Mouse (Mus musculus) CH12.LX (cell line): ENCODE measurements around the gene 1700019N19Rik. TPM values are rescaled to one million over a fixed set of nuclear protein-coding genes. Genes with fewer than 3 reads are reported as not detected.

Experiments
- DNase-seq: peaks from one replicate; pipeline ENCODE4 v3.0.0-alpha.2; 2013; ENCODE audit errors: extremely low read depth
- H3K27ac ChIP-seq: 2 replicates; pipeline ENCODE4 v1.5.1; 2012; ENCODE audit warnings: low read depth, mild to moderate bottlenecking, control low read depth, moderate library complexity; ENCODE audit not compliant: insufficient read depth
- H3K27me3 ChIP-seq: replicated peaks from 2 replicates; pipeline ENCODE3; 2012; ENCODE audit warnings: inconsistent platforms
- H3K36me3 ChIP-seq, 2 experiments: replicated peaks in 1 of 2; 2 replicates each; pipeline versions ENCODE3 to v1.6.1; 2012; ENCODE audit warnings: inconsistent platforms in 1 of 2, low read length in 1 of 2, mild to moderate bottlenecking in 1 of 2, mixed read lengths in 1 of 2, moderate library complexity in 1 of 2; ENCODE audit not compliant: control insufficient read depth in 1 of 2, insufficient read depth in 1 of 2
- H3K4me1 ChIP-seq, 2 experiments: 2 replicates each; pipeline ENCODE4 v1.6.1; 2012; ENCODE audit warnings: inconsistent platforms in 1 of 2, moderate library complexity in 1 of 2; ENCODE audit not compliant: insufficient read depth in 2 of 2, control insufficient read depth in 1 of 2
- H3K4me2 ChIP-seq: 2 replicates; pipeline ENCODE4 v1.6.1; 2012; ENCODE audit warnings: low read depth, mild to moderate bottlenecking, control low read depth; ENCODE audit not compliant: poor library complexity, insufficient read depth, severe bottlenecking
- H3K4me3 ChIP-seq, 3 experiments: fragments of 150-350 bp in 1 of 3; sonication (generic) in 1 of 3; replicated peaks in 1 of 3; 2 replicates each; pipeline versions ENCODE3 to v1.5.1; 2011 to 2012; ENCODE audit warnings: low read depth in 2 of 3, low read length in 2 of 3, mild to moderate bottlenecking in 2 of 3, moderate library complexity in 2 of 3, control low read depth in 1 of 3, improper control_type of control experiment in 1 of 3, inconsistent platforms in 1 of 3, mixed read lengths in 1 of 3; ENCODE audit not compliant: poor library complexity in 1 of 3
- H3K79me2 ChIP-seq: replicated peaks from 2 replicates; pipeline ENCODE4 v1.6.1; 2012; ENCODE audit warnings: mild to moderate bottlenecking, moderate library complexity; ENCODE audit not compliant: control insufficient read depth, poor library complexity, insufficient read depth, severe bottlenecking; ENCODE audit errors: extremely low read depth
- H3K9ac ChIP-seq: 2 replicates; pipeline ENCODE4 v1.6.1; 2012; ENCODE audit warnings: low read depth, mild to moderate bottlenecking, control low read depth, moderate library complexity; ENCODE audit not compliant: insufficient read depth
- H3K9me3 ChIP-seq: replicated peaks from 2 replicates; pipeline ENCODE3; 2012; ENCODE audit warnings: low read length, inconsistent platforms, mixed read lengths
- BHLHE40 ChIP-seq: IDR thresholded peaks from 2 replicates; pipeline ENCODE4 v1.6.1; 2011; ENCODE audit warnings: mild to moderate bottlenecking, low read depth, low read length, improper control_type of control experiment
- ETS1 ChIP-seq: conservative IDR thresholded peaks from 2 replicates; pipeline ENCODE4 v1.6.1; 2012; ENCODE audit warnings: low read depth, mild to moderate bottlenecking, inconsistent platforms, low read length, improper control_type of control experiment, moderate library complexity
- IRF4 ChIP-seq: IDR thresholded peaks from 2 replicates; pipeline ENCODE4 v1.6.1; 2014; ENCODE audit warnings: low read depth, mild to moderate bottlenecking, inconsistent platforms, low read length, improper control_type of control experiment
- KAT2A ChIP-seq: IDR thresholded peaks from 2 replicates; pipeline ENCODE4 v1.6.1; 2012; ENCODE audit warnings: low read length, improper control_type of control experiment, inconsistent platforms; ENCODE audit not compliant: insufficient replicate concordance
- MAFK ChIP-seq: IDR thresholded peaks from 2 replicates; pipeline ENCODE4 v1.6.1; 2011; ENCODE audit warnings: low read length, improper control_type of control experiment; ENCODE audit not compliant: insufficient replicate concordance
- MAX ChIP-seq: IDR thresholded peaks from 2 replicates; pipeline ENCODE4 v1.6.1; 2011; ENCODE audit warnings: low read length, improper control_type of control experiment
- MAZ ChIP-seq: IDR thresholded peaks from 2 replicates; pipeline ENCODE4 v1.6.1; 2012; ENCODE audit warnings: low read depth, mild to moderate bottlenecking, inconsistent platforms, low read length, improper control_type of control experiment, moderate library complexity
- MEF2A ChIP-seq: IDR thresholded peaks from 2 replicates; pipeline ENCODE4 v1.6.1; 2014; ENCODE audit warnings: low read depth, mild to moderate bottlenecking, inconsistent platforms, low read length, improper control_type of control experiment, borderline replicate concordance
- MXI1 ChIP-seq: IDR thresholded peaks from 2 replicates; pipeline ENCODE4 v1.6.1; 2011; ENCODE audit warnings: mild to moderate bottlenecking, low read depth, low read length, improper control_type of control experiment
- RCOR1 ChIP-seq: conservative IDR thresholded peaks from 2 replicates; pipeline ENCODE4 v1.6.1; 2012; ENCODE audit warnings: low read depth, mild to moderate bottlenecking, inconsistent platforms, low read length, improper control_type of control experiment
- SMC3 ChIP-seq: IDR thresholded peaks from 2 replicates; pipeline ENCODE4 v1.6.1; 2011; ENCODE audit warnings: low read depth, low read length, improper control_type of control experiment
- TCF12 ChIP-seq: IDR thresholded peaks from 2 replicates; pipeline ENCODE4 v1.6.1; 2014; ENCODE audit warnings: low read depth, mild to moderate bottlenecking, inconsistent platforms, low read length, improper control_type of control experiment
- UBTF ChIP-seq: IDR thresholded peaks from 2 replicates; pipeline ENCODE4 v1.6.1; 2012; ENCODE audit warnings: low read depth, mild to moderate bottlenecking, inconsistent platforms, low read length, improper control_type of control experiment, moderate library complexity
- USF2 ChIP-seq: conservative IDR thresholded peaks from 2 replicates; pipeline ENCODE4 v1.6.1; 2011; ENCODE audit warnings: low read depth, low read length, improper control_type of control experiment
- ZKSCAN1 ChIP-seq: IDR thresholded peaks from 2 replicates; pipeline ENCODE4 v1.6.1; 2012; ENCODE audit warnings: low read depth, inconsistent platforms, low read length, improper control_type of control experiment, borderline replicate concordance
- dilution Hi-C: fragments of 300-500 bp; cut with MboI; formaldehyde crosslinking; loops from 2 replicates; pipeline ENCODE4 v1.14.3; 2020; ENCODE audit warnings: low sequenced_read_pairs; ENCODE audit not compliant: extremely low pct_unique_long_range_greater_than_20kb, extremely low pct_ligation_motif_present
- in situ Hi-C: fragments of 300-500 bp; cut with MboI; formaldehyde crosslinking; loops from 3 replicates; pipeline ENCODE4 v1.14.3; 2019; ENCODE audit warnings: low sequenced_read_pairs, low pct_ligation_motif_present, low pct_unique_long_range_greater_than_20kb, mixed read lengths
- polyA plus RNA-seq: library from polyadenylated mRNA; unstranded; fragments of >175 nt; gene quantifications from 2 replicates; pipeline ENCODE4 v1.2.1, GENCODE M21; 2012; ENCODE audit warnings: low read depth; ENCODE audit not compliant: insufficient read length
- total RNA-seq, 2 experiments: library from RNA; depleted of rRNA; stranded (reverse); fragments of 300-350 nt in 1 of 2; fragments of >200 nt in 1 of 2; gene quantifications; 2 replicates each; pipeline ENCODE4 v1.2.3; 2012 to 2014

1700019N19Rik gene
- total and polyA plus RNA-seq, 3 experiments = 0.83 to 1.1 (median 0.89) TPM

DNA sequence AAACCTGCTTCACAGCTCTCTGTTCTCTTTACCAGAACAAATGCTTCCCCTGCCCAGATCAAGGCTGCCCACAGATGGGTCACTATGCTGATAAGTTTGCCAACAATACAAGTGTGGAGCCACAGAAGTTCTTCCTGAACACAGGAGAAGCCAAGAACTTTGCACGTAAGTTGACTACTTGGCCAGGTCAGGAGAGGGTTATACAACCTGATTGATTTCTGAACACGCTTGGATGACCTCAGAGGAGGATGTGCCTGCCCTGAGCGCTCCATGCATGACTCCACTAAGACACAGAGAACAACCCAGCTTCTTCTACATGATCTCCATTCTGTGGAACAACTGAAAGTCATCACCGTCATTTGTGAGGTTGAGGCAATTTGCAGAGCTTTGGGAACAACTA, 56.1 kb downstream of the 1700019N19Rik start:
- no peak overlapping the region for H3K9ac ChIP-seq
- no peaks in the 10 kb centered on the region for H3K9me3 ChIP-seq
- in situ Hi-C loops = no loop called here
- TF ChIP-seq KAT2A (no peak), ETS1 (no peak), USF2 (no peak), MAFK (no peak), MAZ (no peak), TCF12 (no peak), UBTF (no peak), MEF2A (no peak), MXI1 (no peak), BHLHE40 (no peak), ZKSCAN1 (no peak), IRF4 (no peak), MAX (no peak), SMC3 (no peak), RCOR1 (no peak)
- TF ChIP-seq, all 38 proteins: peak for 0
- Histone ChIP-seq H3K4me1 (peaks cover 0 to 11% of the 10 kb centered on the region in 2 experiments; a peak in 1 of 4 replicates), H3K27me3 (no peaks in the 10 kb centered on the region), H3K36me3 (no peaks in the 10 kb centered on the region), H3K4me2 (no peak overlapping the region), H3K4me3 (no peak overlapping the region), H3K27ac (no peak overlapping the region), H3K79me2 (no peaks in the 10 kb centered on the region)
- no peak for DNase-seq
- dilution Hi-C loops = no loop called here

Other genes with a start within 250 kb of the 1700019N19Rik start
- gene Pnlip, start 142.0 kb downstream of the 1700019N19Rik start, total RNA-seq (2012; rRNA removed) = 0.08 TPM in 1 of 2 replicates, not detected in the other
- 0.30 TPM in 1 of 2 replicates, not detected in the other for gene Pnlip, start 142.0 kb downstream of the 1700019N19Rik start, total RNA-seq (2014; rRNA removed)
- gene Pnlip, start 142.0 kb downstream of the 1700019N19Rik start, polyA plus RNA-seq = not detected in 2 replicates
- not detected in 2 replicates for gene Pnliprp1, start 65.6 kb downstream of the 1700019N19Rik start, total RNA-seq (2012; rRNA removed)
- gene Pnliprp1, start 65.6 kb downstream of the 1700019N19Rik start, total RNA-seq (2014; rRNA removed) = not detected in 2 replicates
- gene Pnliprp1, start 65.6 kb downstream of the 1700019N19Rik start, polyA plus RNA-seq = not detected in 2 replicates
- gene Pnliprp2, start 34.7 kb downstream of the 1700019N19Rik start, total RNA-seq (2012; rRNA removed) = 0.08 and 0.13 TPM in 2 replicates
- gene Pnliprp2, start 34.7 kb downstream of the 1700019N19Rik start, total RNA-seq (2014; rRNA removed) = 0.30 and 0.38 TPM in 2 replicates
- gene Pnliprp2, start 34.7 kb downstream of the 1700019N19Rik start, polyA plus RNA-seq = 0.14 TPM in 1 of 2 replicates, not detected in the other
- 0.25 and 0.34 TPM in 2 replicates for gene Eno4, start 149.0 kb upstream of the 1700019N19Rik start, total RNA-seq (2012; rRNA removed)
- 1.1 and 1.2 TPM in 2 replicates for gene Eno4, start 149.0 kb upstream of the 1700019N19Rik start, total RNA-seq (2014; rRNA removed)
- 1.3 and 1.6 TPM in 2 replicates for gene Eno4, start 149.0 kb upstream of the 1700019N19Rik start, polyA plus RNA-seq
- gene Hspa12a, start 149.2 kb upstream of the 1700019N19Rik start, total RNA-seq (2012; rRNA removed) = 0.92 and 1.4 TPM in 2 replicates
- 1.2 and 1.4 TPM in 2 replicates for gene Hspa12a, start 149.2 kb upstream of the 1700019N19Rik start, total RNA-seq (2014; rRNA removed)
- gene Hspa12a, start 149.2 kb upstream of the 1700019N19Rik start, polyA plus RNA-seq = 1.6 and 1.9 TPM in 2 replicates